Comparison of ENCODE assay signal across 8 mouse cellular contexts in the genomic region with DNA sequence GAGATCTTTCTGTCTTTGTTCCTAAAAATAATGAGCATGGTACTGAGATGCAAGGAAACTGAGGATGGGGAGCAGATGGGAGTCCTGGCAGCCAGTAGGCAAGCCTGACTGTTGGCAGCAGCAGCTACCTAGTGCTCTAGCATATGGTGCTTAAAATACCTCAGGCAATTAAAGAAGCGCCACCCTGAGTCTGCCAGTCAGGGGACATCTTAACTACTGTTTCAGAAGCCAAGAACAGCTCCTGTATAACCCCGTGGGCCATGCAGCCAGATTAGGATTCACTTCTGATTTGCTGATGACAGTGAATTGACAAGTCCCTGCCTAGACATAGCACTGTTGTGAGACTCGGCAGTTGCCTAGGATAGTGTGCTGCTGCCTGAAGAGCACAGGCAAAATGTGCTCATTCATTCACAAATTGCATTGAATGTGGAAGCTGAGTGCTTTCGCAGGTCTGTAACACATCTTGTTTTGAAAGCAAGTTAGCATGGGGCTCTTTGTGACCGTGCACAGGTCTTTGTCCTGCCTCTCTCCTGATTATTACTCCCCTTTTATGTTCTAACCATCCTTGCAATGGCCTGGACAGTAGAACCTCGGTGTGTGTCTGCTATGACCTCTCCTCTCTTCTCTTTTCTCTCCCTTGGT. TPM values are rescaled to one million over a fixed set of nuclear protein-coding genes. Genes with fewer than 3 reads are reported as not detected.
DNase-seq lines count a peak whose midpoint lies in the region; ATAC-seq and TF ChIP-seq lines count a peak whose summit lies in the region.

No protein-coding gene starts in this region.

- H3K27ac ChIP-seq in forebrain, embryonic 10.5 days, result peak overlapping the region; percentile 44; the same call in 1 of the 2 replicates
- H3K27ac ChIP-seq in neural tube, embryonic 15.5 days (replicated peaks), result no peak overlapping the region; the same call in 1 of the 2 replicates
- H3K27ac ChIP-seq in kidney, adult 2 months (ENCODE audit: insufficient read depth, low read depth, low read length), result no peak overlapping the region
- H3K27ac ChIP-seq in liver, postnatal 0 days (ENCODE audit: low read depth), result no peak overlapping the region

- ATAC-seq in neural tube, embryonic 15.5 days (ENCODE audit: low FRiP score), result peak; percentile 85
- ATAC-seq in liver, postnatal 0 days, result no peak

- H3K4me1 ChIP-seq in forebrain, embryonic 10.5 days, result peaks cover 9% of the 10 kb centered on the region
- peaks cover 6% of the 10 kb centered on the region for H3K4me1 ChIP-seq in neural tube, embryonic 15.5 days
- no peaks in the 10 kb centered on the region for H3K4me1 ChIP-seq in kidney, adult 2 months (ENCODE audit: control insufficient read depth, insufficient read depth, low read length)
- no peaks in the 10 kb centered on the region for H3K4me1 ChIP-seq in liver, postnatal 0 days (ENCODE audit: insufficient read depth)

- TF ChIP-seq CTCF in kidney, adult 2 months (conservative IDR thresholded peaks at IDR 0.05; ENCODE audit: insufficient read depth, insufficient read length, low read depth, low read length), result no peak
- TF ChIP-seq CTCF in liver, postnatal 0 days (IDR thresholded peaks at IDR 0.05; ENCODE audit: low read depth), result no peak

- TF ChIP-seq POLR2A in kidney, adult 2 months (IDR thresholded peaks at IDR 0.05; ENCODE audit: low read depth, low read length), result no peak

- no peak overlapping the region for H3K9ac ChIP-seq in neural tube, embryonic 15.5 days (replicated peaks)
- H3K9ac ChIP-seq in liver, postnatal 0 days (replicated peaks), result no peak overlapping the region

- no peaks in the 10 kb centered on the region for H3K9me3 ChIP-seq in forebrain, embryonic 10.5 days
- no peaks in the 10 kb centered on the region for H3K9me3 ChIP-seq in neural tube, embryonic 15.5 days (replicated peaks)
- H3K9me3 ChIP-seq in liver, postnatal 0 days (ENCODE audit: low read length), result no peaks in the 10 kb centered on the region

- no peaks in the 10 kb centered on the region for H3K36me3 ChIP-seq in forebrain, embryonic 10.5 days (replicated peaks)
- no peaks in the 10 kb centered on the region for H3K36me3 ChIP-seq in neural tube, embryonic 15.5 days
- no peaks in the 10 kb centered on the region for H3K36me3 ChIP-seq in kidney, adult 2 months (ENCODE audit: control insufficient read depth, insufficient read depth, low read length)
- H3K36me3 ChIP-seq in liver, postnatal 0 days (replicated peaks; ENCODE audit: insufficient read depth, low read length), result no peaks in the 10 kb centered on the region

- 48% methylated on average over 6 of the region's 6 CpGs for whole genome bisulfite sequencing in forebrain, embryonic 10.5 days
- 19% methylated on average over 6 of the region's 6 CpGs for WGBS in neural tube, embryonic 15.5 days
- WGBS in kidney, adult 2 months, result 70% methylated on average over 6 of the region's 6 CpGs
- WGBS in liver, postnatal 0 days (ENCODE audit: insufficient replicate concordance), result 73% methylated on average over 6 of the region's 6 CpGs

- no peak overlapping the region for H3K4me3 ChIP-seq in forebrain, embryonic 10.5 days
- no peak overlapping the region for H3K4me3 ChIP-seq in neural tube, embryonic 15.5 days (replicated peaks)
- H3K4me3 ChIP-seq in kidney, adult 2 months (ENCODE audit: insufficient read depth, low read depth, low read length), result no peak overlapping the region
- no peak overlapping the region for H3K4me3 ChIP-seq in liver, postnatal 0 days (ENCODE audit: low read depth, low read length)

- DNase-seq in gastrocnemius, adult 18-20 months (ENCODE audit: low spot score), result peak; percentile 36
- DNase-seq in gastrocnemius, postnatal 10 days, result no peak
- no peak for DNase-seq in forebrain, embryonic 10.5 days (ENCODE audit: extremely low spot score, low spot score)
- DNase-seq in layer of hippocampus, adult 9-10 months (ENCODE audit: low spot score), result peak; percentile 29
- no peak for DNase-seq in kidney, adult 2 months
- DNase-seq in liver, postnatal 0 days, result no peak
- DNase-seq in c-Kit-positive CD71-positive TER-119-positive erythroid progenitor cells, embryonic 14.5 days (ENCODE audit: low spot score), result no peak

- no peak for TF ChIP-seq EP300 in liver, postnatal 0 days (IDR thresholded peaks at IDR 0.05; ENCODE audit: low read depth)

- no peak overlapping the region for H3K4me2 ChIP-seq in neural tube, embryonic 15.5 days
- H3K4me2 ChIP-seq in liver, postnatal 0 days (ENCODE audit: low read depth, low read length), result no peak overlapping the region

- no peaks in the 10 kb centered on the region for H3K27me3 ChIP-seq in forebrain, embryonic 10.5 days (ENCODE audit: poor library complexity, severe bottlenecking)
- H3K27me3 ChIP-seq in neural tube, embryonic 15.5 days (replicated peaks), result no peaks in the 10 kb centered on the region
- no peaks in the 10 kb centered on the region; the same call in 1 of the 2 replicates for H3K27me3 ChIP-seq in kidney, adult 2 months (replicated peaks; ENCODE audit: control insufficient read depth, insufficient read depth, low read length)
- H3K27me3 ChIP-seq in liver, postnatal 0 days (ENCODE audit: insufficient read depth, low read length), result no peaks in the 10 kb centered on the region

RNA-seq across cellular contexts. Expression of gene Srek1, which starts 31.9 kb away (rescaled TPM):
- total RNA-seq in gastrocnemius, adult 18-20 months (2021), result 10 to 100 TPM; 18.1 to 18.3 TPM
- 10 to 100 TPM; 25.5 to 43.0 TPM for total RNA-seq in gastrocnemius, postnatal 10 days (2021)
- 91.9 and 93.7 TPM in 2 replicates for polyA plus RNA-seq in forebrain, embryonic 10.5 days (2016; fragmentation: Nextera tagmentation; extraction: Ambion mirVana)
- polyA plus RNA-seq in neural tube, embryonic 15.5 days (2015; fragmentation: Nextera tagmentation; extraction: Ambion mirVana), result 61.2 and 64.8 TPM in 2 replicates
- polyA plus RNA-seq in kidney, adult 2 months (2012; rRNA removed), result 34.0 and 42.2 TPM in 2 replicates
- polyA plus RNA-seq in liver, postnatal 0 days (2015; fragmentation: Nextera tagmentation; extraction: Ambion mirVana), result 12.7 and 16.0 TPM in 2 replicates

Comparison
In these comparisons a context has a peak if more than half of its experiments do, and no peak if none do; other contexts are left out.
1. DNase-seq: peak in gastrocnemius, adult 18-20 months (single experiment) and layer of hippocampus, adult 9-10 months (single experiment); none in gastrocnemius, postnatal 10 days (single experiment), forebrain, embryonic 10.5 days (single experiment), kidney, adult 2 months (single experiment), liver, postnatal 0 days (single experiment) and c-Kit-positive CD71-positive TER-119-positive erythroid progenitor cells, embryonic 14.5 days (single experiment).